Mouse (Mus musculus) small intestine, adult 10 weeks (tissue): Measurements from ENCODE around the gene Hist1h3f. TPM values are rescaled to one million over a fixed set of nuclear protein-coding genes. Genes with fewer than 3 reads are reported as not detected.

Experiments used
- polyA plus RNA-seq: library from polyadenylated mRNA; stranded (reverse); fragments of 350-450 nt; fragmentation: Illumina TruSeq; extraction: RNeasy Lipid Tissue Mini Kit (QIAGEN cat#74804); gene quantifications from one replicate; pipeline ENCODE4 v1.2.3, GENCODE M21; 2014; ENCODE audit warnings: low replicate concordance

Hist1h3f gene
- polyA plus RNA-seq, 1 experiment from 2014 or later, result not detected

Other genes starting within 250 kb of the Hist1h3f start
- gene Zfp322a, start 174.8 kb upstream of the Hist1h3f start, polyA plus RNA-seq, result 62.6 TPM
- gene Abt1, start 120.2 kb upstream of the Hist1h3f start, polyA plus RNA-seq, result 1.4 TPM
- gene Btn1a1, start 78.2 kb upstream of the Hist1h3f start, polyA plus RNA-seq, result not detected
- not detected for gene Btn2a2, start 55.2 kb upstream of the Hist1h3f start, polyA plus RNA-seq
- not detected for gene Hist1h4h, start 13.0 kb upstream of the Hist1h3f start, polyA plus RNA-seq
- not detected for gene Hist1h2af, start 10.1 kb upstream of the Hist1h3f start, polyA plus RNA-seq
- gene Hist1h3g, start 8.6 kb upstream of the Hist1h3f start, polyA plus RNA-seq, result not detected
- 0.59 TPM for gene Hist1h2bh, start 660 bp upstream of the Hist1h3f start, polyA plus RNA-seq
- not detected for gene Hist1h4f, start 7.6 kb downstream of the Hist1h3f start, polyA plus RNA-seq
- gene Hist1h1d, start 9.2 kb downstream of the Hist1h3f start, polyA plus RNA-seq, result 0.52 TPM
- 0.56 TPM for gene Hist1h3e, start 18.3 kb downstream of the Hist1h3f start, polyA plus RNA-seq
- 0.97 TPM for gene Hist1h2ae, start 27.2 kb downstream of the Hist1h3f start, polyA plus RNA-seq
- 0.85 TPM for gene Hist1h2bg, start 27.3 kb downstream of the Hist1h3f start, polyA plus RNA-seq
- gene Hist1h2bf, start 30.1 kb downstream of the Hist1h3f start, polyA plus RNA-seq, result not detected
- not detected for gene Hist1h2ad, start 30.3 kb downstream of the Hist1h3f start, polyA plus RNA-seq
- 1.4 TPM for gene Hist1h3d, start 31.7 kb downstream of the Hist1h3f start, polyA plus RNA-seq
- 0.67 TPM for gene Hist1h4d, start 37.5 kb downstream of the Hist1h3f start, polyA plus RNA-seq
- gene Hist1h2be, start 77.1 kb downstream of the Hist1h3f start, polyA plus RNA-seq, result 2.2 TPM
- gene Hist1h1e, start 78.5 kb downstream of the Hist1h3f start, polyA plus RNA-seq, result 0.30 TPM
- gene Hist1h2ac, start 139.9 kb downstream of the Hist1h3f start, polyA plus RNA-seq, result 1.2 TPM
- gene Hist1h2bc, start 140.1 kb downstream of the Hist1h3f start, polyA plus RNA-seq, result 239 TPM
- not detected for gene Hist1h1t, start 151.8 kb downstream of the Hist1h3f start, polyA plus RNA-seq
- gene Hist1h4c, start 154.4 kb downstream of the Hist1h3f start, polyA plus RNA-seq, result 1.6 TPM
- gene Hfe, start 166.8 kb downstream of the Hist1h3f start, polyA plus RNA-seq, result 13.5 TPM
- 15.6 TPM for gene Hist1h1c, start 194.8 kb downstream of the Hist1h3f start, polyA plus RNA-seq
- gene Hist1h3c, start 201.6 kb downstream of the Hist1h3f start, polyA plus RNA-seq, result not detected
- gene Hist1h2bb, start 202.7 kb downstream of the Hist1h3f start, polyA plus RNA-seq, result not detected
- not detected for gene Hist1h2ab, start 207.1 kb downstream of the Hist1h3f start, polyA plus RNA-seq
- not detected for gene Hist1h3b, start 208.2 kb downstream of the Hist1h3f start, polyA plus RNA-seq
- gene Hist1h4b, start 213.0 kb downstream of the Hist1h3f start, polyA plus RNA-seq, result not detected
- gene Hist1h4a, start 217.2 kb downstream of the Hist1h3f start, polyA plus RNA-seq, result not detected
- gene Hist1h3a, start 218.3 kb downstream of the Hist1h3f start, polyA plus RNA-seq, result not detected
- gene Hist1h1a, start 219.6 kb downstream of the Hist1h3f start, polyA plus RNA-seq, result not detected
- 67.0 TPM for gene Trim38, start 225.9 kb downstream of the Hist1h3f start, polyA plus RNA-seq